Mouse (Mus musculus): ENCODE results near the gene Cldn14. TPM values are rescaled to one million over a fixed set of nuclear protein-coding genes. Genes with fewer than 3 reads are reported as not detected.

Cldn14 gene
- polyA plus RNA-seq, 1 experiment from 2014 or later = not detected

DNA sequence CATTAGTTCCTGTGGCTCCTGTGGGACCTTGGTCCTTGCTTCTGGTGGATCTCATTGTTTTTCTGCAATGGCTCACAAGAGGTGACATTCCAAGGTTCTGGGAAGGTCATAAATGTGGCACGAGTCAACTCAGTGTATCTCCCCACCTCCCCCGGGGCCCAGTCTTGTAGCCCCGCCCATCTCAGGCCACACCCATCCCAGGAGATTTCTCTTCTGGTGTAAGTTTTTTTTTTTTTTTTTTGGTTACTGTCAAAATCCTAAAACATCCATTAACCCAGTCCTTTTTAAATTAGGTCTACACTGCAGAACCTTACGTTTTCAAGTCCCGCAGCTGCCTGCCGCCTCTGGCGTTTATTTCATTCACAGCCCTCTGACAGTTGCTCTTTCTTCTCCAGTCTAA lies 73.6 kb downstream of the Cldn14 start:
- no peak overlapping the region for H3K9ac ChIP-seq
- no peak overlapping the region for H3K4me3 ChIP-seq
- no peaks in the 10 kb centered on the region for H3K36me3 ChIP-seq (replicated peaks)
- 23% methylated on average over 7 of the region's 7 CpGs for WGBS
- no peaks in the 10 kb centered on the region for H3K9me3 ChIP-seq
- no peak for ATAC-seq (replicated peaks)
- peaks cover 15% of the 10 kb centered on the region for H3K27me3 ChIP-seq (replicated peaks)
- H3K4me2 ChIP-seq = no peak overlapping the region
- no peak overlapping the region for H3K27ac ChIP-seq
- 0 out of 2 replicates have a peak, but pooled peaks cover 5% of the 10 kb centered on the region for H3K4me1 ChIP-seq

DNA sequence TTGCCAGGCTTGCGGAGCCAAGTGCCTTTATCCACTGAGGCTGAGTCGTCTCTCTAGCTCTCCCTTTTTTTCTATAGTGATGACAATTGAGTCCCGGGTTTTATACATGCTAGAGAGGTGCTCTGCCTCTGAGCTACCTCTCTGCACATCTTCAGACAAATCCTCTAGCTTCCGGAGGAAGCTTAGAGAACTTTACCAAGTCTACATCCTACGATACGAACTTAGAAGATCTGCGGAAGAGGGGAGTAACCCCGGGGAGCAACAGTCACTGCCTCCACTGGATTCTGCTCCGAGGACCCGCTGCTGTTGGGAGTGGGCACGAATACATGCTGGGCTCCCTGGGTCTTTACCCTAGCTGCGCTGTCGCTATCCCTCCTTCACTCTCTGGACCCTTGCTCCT lies 74.0 kb downstream of the Cldn14 start:
- no peak for ATAC-seq (replicated peaks)
- H3K4me3 ChIP-seq = no peak overlapping the region
- WGBS = 21% methylated on average over 13 of the region's 13 CpGs
- H3K4me2 ChIP-seq = no peak overlapping the region
- 0 out of 2 replicates have a peak, but pooled peaks cover 5% of the 10 kb centered on the region for H3K4me1 ChIP-seq
- peaks cover 15% of the 10 kb centered on the region for H3K27me3 ChIP-seq (replicated peaks)
- no peak overlapping the region for H3K27ac ChIP-seq
- H3K9me3 ChIP-seq = no peaks in the 10 kb centered on the region
- no peaks in the 10 kb centered on the region for H3K36me3 ChIP-seq (replicated peaks)
- H3K9ac ChIP-seq = no peak overlapping the region

DNA sequence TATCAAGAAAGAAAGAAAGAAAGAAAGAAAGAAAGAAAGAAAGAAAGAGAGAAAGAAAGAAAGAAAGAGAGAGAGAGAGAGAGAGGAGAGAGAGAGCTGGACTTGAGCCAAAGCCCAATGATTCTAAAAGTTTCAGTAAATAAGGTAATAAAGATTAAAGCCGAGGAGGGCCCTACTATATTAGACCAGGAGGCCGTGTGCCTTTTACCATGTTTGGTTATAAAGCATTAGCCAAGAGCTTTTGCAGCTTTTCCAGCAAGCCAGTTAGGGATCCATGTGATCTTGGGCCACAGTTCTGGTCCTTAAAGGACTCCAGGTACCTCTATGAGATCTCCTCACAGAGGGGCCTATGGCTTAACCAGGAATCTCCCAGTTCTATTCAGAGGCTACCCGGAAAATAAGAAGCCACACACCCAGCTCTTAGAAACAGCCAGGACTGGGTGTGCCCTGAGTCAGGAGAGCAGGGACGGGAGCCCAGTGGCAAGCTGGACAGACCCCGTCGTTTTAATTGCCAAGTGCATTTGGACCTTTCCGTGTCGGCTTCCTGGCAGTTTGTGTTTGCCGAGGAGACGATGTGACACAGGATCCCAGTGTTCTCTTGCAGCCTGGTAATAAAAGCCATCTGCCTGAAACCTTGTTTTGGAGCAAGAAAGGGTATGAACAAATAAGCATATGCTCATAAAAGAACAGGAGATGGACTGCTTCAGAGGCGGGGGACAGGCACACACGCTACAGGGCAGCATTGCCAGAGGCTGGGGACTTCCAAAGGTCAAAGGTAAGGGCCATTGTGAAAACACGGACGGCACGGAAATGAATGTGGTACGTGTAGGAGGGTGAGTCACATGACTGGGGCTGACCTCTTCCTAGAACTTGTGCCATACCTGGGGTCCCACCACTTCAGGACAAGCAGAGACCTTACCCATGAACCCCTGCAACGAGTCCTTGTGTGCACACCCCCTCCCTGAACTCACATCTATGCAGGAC lies 76.2 kb downstream of the Cldn14 start:
- Histone ChIP-seq H3K36me3 (replicated peaks) (no peaks in the 10 kb centered on the region), H3K9me3 (no peaks in the 10 kb centered on the region), H3K27ac (no peak overlapping the region), H3K4me1 (no peaks in the 10 kb centered on the region), H3K9ac (no peak overlapping the region), H3K27me3 (replicated peaks) (peaks cover 15% of the 10 kb centered on the region), H3K4me2 (no peak overlapping the region), H3K4me3 (no peak overlapping the region)
- WGBS = 69% methylated on average over 17 of the region's 17 CpGs
- no peak for ATAC-seq (replicated peaks)

DNA sequence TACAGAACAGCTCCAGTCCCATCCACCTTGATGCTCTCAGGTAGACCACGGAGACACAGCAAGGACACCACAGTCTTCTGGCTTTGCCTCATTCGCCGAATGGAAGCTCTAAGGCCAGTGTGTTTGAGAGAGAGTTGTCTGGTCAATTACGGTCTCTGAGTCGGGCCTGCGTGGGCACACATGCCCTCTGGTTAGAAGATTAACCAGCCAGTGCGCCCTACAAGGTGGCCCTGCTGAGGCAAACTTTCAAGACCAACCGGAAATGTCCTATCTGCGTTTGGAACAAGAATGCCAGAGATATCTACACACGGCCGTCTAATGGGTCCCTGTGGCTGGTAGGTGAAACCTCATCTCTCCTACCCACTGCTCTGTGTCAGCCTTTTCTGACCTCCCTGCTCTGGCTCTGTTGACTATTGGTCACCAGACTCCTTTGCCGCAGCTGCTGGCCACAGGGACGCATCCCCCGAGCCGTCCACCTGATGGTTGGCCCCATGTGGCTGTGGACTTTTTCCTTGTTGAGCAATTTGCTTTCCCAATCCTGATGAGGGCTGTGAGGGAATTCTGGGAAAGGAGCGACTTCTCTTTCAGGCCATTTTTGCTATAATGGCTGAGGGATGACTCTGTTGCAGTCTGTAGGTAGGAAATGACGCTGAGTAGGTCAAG lies 79.1 kb downstream of the Cldn14 start:
- H3K27me3 ChIP-seq (replicated peaks) = peaks cover 5% of the 10 kb centered on the region; the same call in 1 of the 2 replicates
- ATAC-seq (replicated peaks) = no peak
- 94% methylated on average over 17 of the region's 17 CpGs for WGBS
- no peaks in the 10 kb centered on the region for H3K4me1 ChIP-seq
- no peak overlapping the region for H3K27ac ChIP-seq
- no peaks in the 10 kb centered on the region for H3K9me3 ChIP-seq
- no peak overlapping the region for H3K4me3 ChIP-seq
- no peaks in the 10 kb centered on the region for H3K36me3 ChIP-seq (replicated peaks)
- no peak overlapping the region for H3K9ac ChIP-seq
- no peak overlapping the region for H3K4me2 ChIP-seq

DNA sequence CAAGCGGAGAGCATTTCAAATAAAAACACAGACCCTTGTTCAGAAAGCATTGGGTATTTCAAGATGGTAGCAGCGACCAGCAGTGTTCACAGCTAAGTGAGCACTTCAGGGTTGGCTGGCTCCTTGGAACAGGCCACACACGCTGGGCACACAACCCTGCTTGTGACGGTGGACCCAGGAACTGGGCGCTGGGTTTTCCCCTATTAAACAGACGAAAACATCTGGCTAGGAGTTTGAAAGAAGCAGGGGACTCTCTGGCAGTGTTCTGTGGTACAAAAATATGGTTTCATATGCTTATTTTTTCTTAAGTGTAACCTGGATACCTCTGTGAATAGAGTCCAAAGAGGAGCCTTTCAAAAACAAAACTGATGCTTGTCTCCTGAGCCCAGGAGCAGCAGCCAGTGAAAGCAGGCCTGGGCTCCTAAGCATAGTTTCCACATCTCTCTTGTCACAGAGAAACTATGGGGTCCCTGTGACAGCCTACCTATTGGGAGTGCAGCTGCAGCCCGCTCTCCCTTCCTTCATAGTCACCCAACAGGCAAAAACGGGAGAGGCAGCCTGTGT lies 82.9 kb downstream of the Cldn14 start:
- H3K9me3 ChIP-seq = no peaks in the 10 kb centered on the region
- no peaks in the 10 kb centered on the region for H3K36me3 ChIP-seq (replicated peaks)
- no peak overlapping the region for H3K9ac ChIP-seq
- no peak overlapping the region for H3K4me2 ChIP-seq
- H3K27me3 ChIP-seq (replicated peaks) = no peaks in the 10 kb centered on the region
- no peak overlapping the region for H3K4me3 ChIP-seq
- no peak overlapping the region for H3K27ac ChIP-seq
- no peak for ATAC-seq (replicated peaks)
- no peaks in the 10 kb centered on the region for H3K4me1 ChIP-seq
- WGBS = 75% methylated on average over 8 of the region's 8 CpGs

DNA sequence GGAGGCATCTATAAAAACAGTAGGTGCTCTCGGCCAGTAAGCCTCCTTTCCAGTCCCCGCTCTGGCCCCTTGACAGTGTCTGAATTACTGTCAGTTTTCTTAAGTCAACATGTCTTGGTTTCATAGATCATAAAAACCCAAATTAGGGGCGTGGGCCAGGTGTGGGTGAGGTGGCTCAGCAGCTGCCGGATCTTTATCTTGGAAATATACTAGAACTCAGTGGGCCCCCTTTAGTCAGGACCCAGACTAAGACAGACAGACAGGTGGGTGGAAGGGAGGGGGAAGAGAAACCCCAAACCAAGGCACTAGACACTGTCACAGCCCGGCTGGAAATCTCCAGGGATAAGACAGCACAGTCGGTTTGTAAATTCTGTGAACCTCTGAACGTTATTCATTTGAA lies 84.8 kb downstream of the Cldn14 start:
- Histone ChIP-seq H3K4me3 (no peak overlapping the region), H3K36me3 (replicated peaks) (no peaks in the 10 kb centered on the region), H3K9ac (no peak overlapping the region), H3K4me2 (no peak overlapping the region), H3K9me3 (no peaks in the 10 kb centered on the region), H3K4me1 (no peaks in the 10 kb centered on the region), H3K27ac (no peak overlapping the region), H3K27me3 (replicated peaks) (no peaks in the 10 kb centered on the region)
- WGBS = 75% methylated on average over 7 of the region's 7 CpGs
- no peak for ATAC-seq (replicated peaks)

DNA sequence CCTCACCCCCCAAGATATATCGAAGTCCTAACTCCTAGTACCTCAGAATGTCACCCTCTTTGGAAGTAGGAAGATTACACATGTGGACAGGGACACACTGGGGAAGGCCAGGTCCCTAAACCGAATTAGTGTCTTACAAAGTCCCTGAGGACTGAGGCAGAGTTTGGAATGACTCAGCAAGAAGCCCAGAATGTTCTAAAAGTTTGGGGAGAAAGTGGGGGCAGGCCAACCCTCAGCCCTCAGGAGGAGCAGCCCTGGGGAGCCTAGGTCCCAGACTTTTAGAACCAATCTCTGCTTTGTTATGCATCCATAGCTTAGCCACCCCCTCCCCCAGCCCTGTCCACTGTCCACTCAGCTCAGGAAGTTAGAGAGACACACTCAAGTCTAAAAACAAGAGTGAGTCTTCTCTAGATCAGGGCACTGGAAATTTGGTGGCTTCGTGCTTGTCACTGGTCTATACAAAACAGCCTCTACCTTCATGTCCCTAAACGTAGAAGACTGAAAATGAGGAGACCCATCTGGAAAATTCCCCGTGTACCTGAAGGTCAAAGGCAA lies 85.7 kb downstream of the Cldn14 start:
- H3K4me1 ChIP-seq = no peaks in the 10 kb centered on the region
- no peaks in the 10 kb centered on the region for H3K9me3 ChIP-seq
- H3K36me3 ChIP-seq (replicated peaks) = no peaks in the 10 kb centered on the region
- WGBS = 77% methylated on average over 5 of the region's 5 CpGs
- H3K27ac ChIP-seq = no peak overlapping the region
- no peak overlapping the region for H3K9ac ChIP-seq
- no peak overlapping the region for H3K4me3 ChIP-seq
- ATAC-seq (replicated peaks) = no peak
- no peak overlapping the region for H3K4me2 ChIP-seq
- no peaks in the 10 kb centered on the region for H3K27me3 ChIP-seq (replicated peaks)

DNA sequence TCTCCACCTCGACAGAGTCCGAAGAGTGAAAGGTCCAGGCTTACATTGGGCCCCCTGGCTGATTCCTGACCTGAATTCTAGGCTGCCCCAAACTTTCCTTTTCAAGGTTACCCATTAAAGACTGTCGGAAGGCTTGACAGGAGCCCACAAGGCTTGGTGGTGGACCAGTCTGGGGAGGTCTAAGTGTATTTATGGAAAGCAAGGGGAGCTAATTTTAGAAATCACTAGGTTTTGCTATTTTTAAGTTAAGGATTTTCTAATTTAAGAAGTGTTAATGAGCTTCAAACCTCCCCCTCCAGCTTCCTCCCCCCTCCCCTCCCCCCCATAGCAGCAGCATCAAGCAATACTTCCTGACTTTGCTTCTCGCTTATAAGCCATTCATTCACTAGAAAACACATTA lies 88.0 kb downstream of the Cldn14 start:
- no peaks in the 10 kb centered on the region for H3K4me1 ChIP-seq
- no peak overlapping the region for H3K4me3 ChIP-seq
- H3K27ac ChIP-seq = no peak overlapping the region
- H3K9me3 ChIP-seq = no peaks in the 10 kb centered on the region
- no peak for ATAC-seq (replicated peaks)
- H3K36me3 ChIP-seq (replicated peaks) = no peaks in the 10 kb centered on the region
- WGBS = 75% methylated on average over 4 of the region's 4 CpGs
- no peaks in the 10 kb centered on the region for H3K27me3 ChIP-seq (replicated peaks)
- H3K9ac ChIP-seq = no peak overlapping the region
- H3K4me2 ChIP-seq = no peak overlapping the region

DNA sequence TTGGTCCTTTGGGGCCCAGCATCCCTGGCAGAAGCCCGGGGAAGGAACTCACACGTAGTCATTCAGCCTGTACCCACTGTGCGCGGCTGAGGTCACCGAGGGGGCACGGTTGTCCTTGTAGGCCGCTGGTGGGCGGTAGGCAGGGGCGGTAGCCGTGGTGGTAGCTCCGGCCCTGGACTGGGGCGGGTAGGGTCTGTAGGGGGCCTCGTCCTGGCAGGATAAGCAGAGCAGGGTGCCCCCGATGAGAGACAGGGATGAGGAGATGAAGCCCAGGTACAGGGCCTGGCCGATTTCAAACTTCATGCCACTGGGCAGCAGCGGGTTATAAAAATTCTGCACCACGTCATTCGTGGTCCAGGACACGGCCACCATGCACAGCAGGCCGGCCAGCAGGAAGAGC lies 89.4 kb downstream of the Cldn14 start:
- no peak overlapping the region for H3K27ac ChIP-seq
- WGBS = 74% methylated on average over 20 of the region's 20 CpGs
- H3K4me3 ChIP-seq = no peak overlapping the region
- H3K4me1 ChIP-seq = no peaks in the 10 kb centered on the region
- H3K27me3 ChIP-seq (replicated peaks) = no peaks in the 10 kb centered on the region
- no peak overlapping the region for H3K4me2 ChIP-seq
- ATAC-seq (replicated peaks) = no peak
- no peaks in the 10 kb centered on the region for H3K36me3 ChIP-seq (replicated peaks)
- H3K9me3 ChIP-seq = no peaks in the 10 kb centered on the region
- H3K9ac ChIP-seq = no peak overlapping the region

DNA sequence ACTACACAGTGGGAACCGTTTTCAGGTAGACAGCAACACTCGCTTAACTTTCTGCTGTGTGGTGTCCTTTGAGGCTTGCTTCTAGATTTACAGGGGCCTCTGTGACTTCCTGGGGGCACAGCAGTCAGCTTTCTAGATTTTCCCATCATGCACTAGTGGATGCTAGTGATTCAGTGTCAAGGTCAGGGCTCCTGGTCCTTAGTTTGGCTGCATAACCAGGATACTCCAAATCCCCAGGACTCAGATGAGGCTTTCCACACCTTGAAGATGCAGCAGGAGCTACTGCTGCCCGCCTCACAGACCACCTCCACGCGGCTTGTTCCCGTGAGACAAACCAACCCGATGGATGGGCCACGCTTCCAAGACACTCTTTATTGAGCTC lies 90.0 kb downstream of the Cldn14 start:
- 61% methylated on average over 8 of the region's 8 CpGs for WGBS
- H3K36me3 ChIP-seq (replicated peaks) = no peaks in the 10 kb centered on the region
- ATAC-seq (replicated peaks) = no peak
- no peak overlapping the region for H3K27ac ChIP-seq
- H3K4me2 ChIP-seq = peak overlapping the region; percentile 41
- no peaks in the 10 kb centered on the region for H3K27me3 ChIP-seq (replicated peaks)
- no peaks in the 10 kb centered on the region for H3K9me3 ChIP-seq
- no peaks in the 10 kb centered on the region for H3K4me1 ChIP-seq
- H3K4me3 ChIP-seq = no peak overlapping the region
- no peak overlapping the region for H3K9ac ChIP-seq

DNA sequence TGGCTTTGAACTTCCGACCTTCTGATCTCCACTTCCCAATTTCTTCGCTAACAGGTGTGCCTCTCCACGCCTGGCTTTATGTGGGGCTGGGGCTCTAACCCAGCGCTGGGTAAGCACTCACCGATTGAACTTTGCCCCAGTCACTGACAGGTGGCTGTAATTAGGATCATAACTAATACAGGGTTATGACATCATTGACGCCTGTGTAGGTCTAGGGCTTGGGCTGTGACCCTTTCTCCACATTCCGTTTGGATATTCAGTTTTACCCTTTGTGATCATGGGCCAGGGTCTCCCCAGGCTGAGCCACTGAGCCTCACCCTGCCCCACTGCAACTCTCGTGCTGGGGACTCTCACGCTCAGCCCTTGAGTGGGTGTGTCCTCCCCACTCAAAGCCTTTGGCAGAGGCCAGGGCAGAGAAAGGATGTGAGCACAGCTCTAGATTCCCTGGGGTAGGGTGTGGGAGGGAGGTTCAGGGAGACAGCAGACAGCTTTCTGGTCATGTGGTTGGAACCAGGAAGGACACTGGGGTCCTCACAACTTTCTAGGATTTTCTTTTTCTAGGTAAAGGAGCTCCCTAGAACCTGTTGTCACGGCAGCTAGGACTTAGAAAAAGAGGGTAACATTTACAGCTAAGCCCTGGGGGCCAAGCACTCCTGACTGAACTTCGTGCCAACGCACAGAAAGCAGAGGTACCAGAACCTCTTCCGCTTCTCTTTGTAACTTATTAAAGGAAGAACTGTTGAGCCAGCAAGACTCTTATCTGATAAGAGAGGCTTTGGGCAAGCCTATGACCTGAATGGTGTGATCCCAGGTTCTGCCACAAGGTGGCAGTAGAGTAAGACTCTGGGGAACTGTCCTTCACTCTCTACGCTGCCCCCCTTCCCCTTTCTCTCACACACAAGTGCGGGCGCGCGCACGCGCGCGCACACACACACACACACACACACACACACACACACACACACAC lies 90.6 kb downstream of the Cldn14 start:
- Histone ChIP-seq H3K9me3 (no peaks in the 10 kb centered on the region), H3K27ac (no peak overlapping the region), H3K4me3 (no peak overlapping the region), H3K4me1 (no peaks in the 10 kb centered on the region), H3K4me2 (peak overlapping the region; percentile 41), H3K27me3 (replicated peaks) (no peaks in the 10 kb centered on the region), H3K36me3 (replicated peaks) (no peaks in the 10 kb centered on the region), H3K9ac (no peak overlapping the region)
- ATAC-seq (replicated peaks) = peak; percentile 52; the same call in 1 of the 2 replicates
- WGBS = 38% methylated on average over 22 of the region's 22 CpGs
